Mouse (Mus musculus): ENCODE data around the gene Pde8a. TPM values are rescaled to one million over a fixed set of nuclear protein-coding genes. Genes with fewer than 3 reads are reported as not detected.

The Pde8a gene
- total RNA-seq, 2 experiments from 2014 or later, result 28.9 to 37.4 TPM

DNA sequence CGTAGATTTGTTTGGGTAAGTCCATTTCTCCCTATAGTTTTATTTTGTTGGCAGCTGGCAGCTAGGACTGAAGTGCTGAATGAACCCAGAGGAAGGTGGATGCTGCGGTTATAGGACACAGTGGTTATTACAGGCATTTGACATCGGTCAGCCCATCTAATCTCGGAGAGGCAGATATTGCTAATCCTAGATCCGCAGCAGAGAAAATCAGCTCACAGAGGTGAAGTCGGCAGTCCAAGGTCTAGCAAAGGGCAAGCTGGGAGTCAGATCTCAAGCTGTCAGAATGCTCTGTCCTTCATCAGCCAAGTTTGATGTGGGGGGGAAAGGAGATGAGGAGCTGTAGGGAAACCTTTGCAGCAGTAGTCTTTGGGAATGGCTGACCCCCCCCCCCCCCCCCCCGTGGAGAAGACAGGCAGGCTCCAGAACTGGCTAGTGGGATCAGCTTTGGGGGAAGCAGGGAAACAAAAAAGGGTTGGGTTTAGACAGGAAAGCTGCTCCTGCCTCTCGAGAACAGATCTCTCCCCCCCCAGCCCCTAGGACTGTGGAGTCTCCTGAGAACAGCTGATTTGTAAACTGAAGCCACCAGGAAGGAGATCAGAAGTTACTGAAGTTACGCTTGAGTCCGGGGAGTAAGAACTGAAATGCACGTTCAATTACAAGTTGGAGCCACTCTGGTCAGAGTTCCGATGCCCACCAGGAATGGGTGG lies 3.3 kb upstream of the Pde8a start:
- DNase-seq, result no peak

GRCm38 (mm10) chr7:81211760-81212159 lies 1.6 kb upstream of the Pde8a start:
- DNase-seq, result peak; percentile 79 to 81

- DNase-seq, result peak; percentile 80 to 84
Observed at GRCm38 (mm10) chr7:81212261-81212681, 1.1 kb upstream of the Pde8a start.

- peak; percentile 98 to 99 for DNase-seq
Observed at GRCm38 (mm10) chr7:81212697-81213346, 574 bp upstream of the Pde8a start.

DNA sequence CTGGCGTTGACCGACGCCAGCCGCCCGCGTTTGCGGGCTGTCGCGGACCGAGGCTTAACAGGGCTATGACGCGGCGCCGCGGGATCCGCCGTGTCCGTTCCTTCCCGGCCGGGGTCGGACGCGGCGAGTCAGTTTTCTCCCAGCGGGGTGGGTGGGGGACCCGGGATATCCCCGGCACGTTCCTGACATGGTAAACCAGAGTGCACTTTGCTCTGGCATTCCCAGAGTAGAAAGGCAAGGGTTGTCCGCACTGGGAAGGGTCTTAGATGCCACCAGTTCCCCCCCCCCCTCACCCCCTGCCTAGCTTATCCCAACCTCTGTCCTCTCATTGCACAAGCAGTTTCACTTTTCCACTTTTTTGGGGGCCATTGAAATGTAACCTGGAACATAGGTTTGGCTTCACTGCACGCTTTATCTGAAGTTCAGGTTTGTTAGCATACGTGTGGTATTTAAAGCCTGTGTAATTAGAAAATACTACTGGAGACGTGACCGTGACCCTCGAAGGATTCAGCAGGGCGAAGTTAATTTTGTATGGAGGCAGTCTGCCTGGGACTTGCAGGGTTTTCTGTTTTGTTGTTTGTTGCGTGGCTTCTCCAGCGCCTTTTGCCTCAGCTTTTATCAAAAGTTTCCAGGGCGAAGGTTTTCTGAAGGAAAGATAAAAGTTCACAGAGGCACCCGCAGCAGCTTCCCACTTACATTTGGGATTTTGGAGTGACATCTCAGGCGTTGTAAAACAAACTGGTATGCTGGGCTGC lies 934 bp downstream of the Pde8a start:
- DNase-seq, result no peak

DNA sequence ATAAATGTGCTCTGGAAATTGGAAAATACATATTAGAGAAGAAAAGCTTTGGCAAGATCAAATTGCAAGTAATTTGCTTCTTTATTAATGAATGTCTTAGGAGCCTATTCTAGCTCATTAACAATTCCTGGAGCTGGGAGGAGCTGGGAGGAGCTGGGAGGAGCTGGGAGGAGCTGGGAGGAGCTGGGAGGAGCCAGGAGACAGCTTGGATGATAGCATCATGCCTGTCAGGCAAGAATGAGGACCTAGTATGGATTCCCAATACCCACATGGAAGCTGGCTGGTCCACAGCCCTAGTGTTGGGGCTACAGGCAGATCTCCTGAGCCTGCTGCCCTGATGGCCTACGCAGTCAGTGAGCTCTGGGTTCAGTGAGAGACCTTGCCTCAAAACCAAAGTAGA lies 2.6 kb downstream of the Pde8a start:
- DNase-seq, result peak; percentile 42 to 47

- DNase-seq, result no peak
Observed at GRCm38 (mm10) chr7:81219321-81219720, 5.9 kb downstream of the Pde8a start.

GRCm38 (mm10) chr7:81220381-81220780 lies 7.0 kb downstream of the Pde8a start:
- DNase-seq, result no peak

- DNase-seq, result no peak
Observed at GRCm38 (mm10) chr7:81224260-81224659, 10.9 kb downstream of the Pde8a start.

DNA sequence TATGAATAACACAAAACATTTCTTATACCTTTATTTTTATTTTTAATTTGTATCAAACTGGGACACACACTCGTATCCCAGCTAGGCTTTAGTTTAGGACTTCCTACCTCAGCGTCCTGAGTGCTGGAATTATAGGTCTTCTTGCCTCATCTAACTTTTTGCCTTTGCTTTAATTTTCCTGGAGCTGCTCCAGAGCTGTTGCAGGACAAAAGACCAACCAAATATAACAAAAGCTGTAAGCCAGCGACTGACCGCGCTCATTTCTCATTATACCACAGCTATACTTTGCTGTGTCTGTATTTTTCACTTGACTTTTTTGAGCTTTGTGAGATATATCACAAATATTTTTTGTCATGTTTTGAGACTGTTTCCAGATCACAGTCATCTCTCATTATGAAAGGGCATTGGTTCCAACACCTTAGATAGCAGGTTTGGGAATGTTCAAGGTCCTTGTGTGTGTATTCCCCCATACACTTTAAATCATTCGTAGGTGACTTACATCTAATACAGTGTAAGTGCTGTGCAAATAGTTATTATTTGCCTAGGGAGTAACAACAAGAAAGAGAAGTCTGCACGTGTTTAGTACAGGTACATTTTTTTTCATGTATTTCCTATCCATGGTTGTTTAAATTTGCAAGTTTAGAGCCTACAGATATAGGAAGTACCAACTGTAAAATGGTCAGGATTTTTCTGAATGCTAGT lies 16.8 kb downstream of the Pde8a start:
- no peak for DNase-seq

DNA sequence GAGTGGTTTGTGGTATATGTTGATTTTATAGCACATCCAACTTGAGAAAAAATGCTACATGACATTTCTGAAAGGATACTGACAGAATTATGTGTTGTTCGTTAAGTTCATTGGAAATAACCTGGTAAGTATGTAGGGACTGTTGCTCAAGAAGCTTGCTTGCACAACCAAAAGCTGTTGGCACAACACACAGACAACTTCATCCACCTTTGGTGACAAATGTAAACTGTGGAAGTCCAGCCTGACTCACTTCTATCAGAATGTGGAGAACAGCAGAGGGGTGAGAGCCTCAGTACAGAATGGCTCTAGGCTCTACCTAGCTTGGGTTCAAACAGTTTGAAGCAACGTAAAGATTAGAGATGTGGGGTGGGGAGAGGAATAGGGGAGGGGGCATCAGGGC lies 19.3 kb downstream of the Pde8a start:
- DNase-seq, result no peak

GRCm38 (mm10) chr7:81235117-81235516 lies 21.7 kb downstream of the Pde8a start:
- no peak for DNase-seq

DNA sequence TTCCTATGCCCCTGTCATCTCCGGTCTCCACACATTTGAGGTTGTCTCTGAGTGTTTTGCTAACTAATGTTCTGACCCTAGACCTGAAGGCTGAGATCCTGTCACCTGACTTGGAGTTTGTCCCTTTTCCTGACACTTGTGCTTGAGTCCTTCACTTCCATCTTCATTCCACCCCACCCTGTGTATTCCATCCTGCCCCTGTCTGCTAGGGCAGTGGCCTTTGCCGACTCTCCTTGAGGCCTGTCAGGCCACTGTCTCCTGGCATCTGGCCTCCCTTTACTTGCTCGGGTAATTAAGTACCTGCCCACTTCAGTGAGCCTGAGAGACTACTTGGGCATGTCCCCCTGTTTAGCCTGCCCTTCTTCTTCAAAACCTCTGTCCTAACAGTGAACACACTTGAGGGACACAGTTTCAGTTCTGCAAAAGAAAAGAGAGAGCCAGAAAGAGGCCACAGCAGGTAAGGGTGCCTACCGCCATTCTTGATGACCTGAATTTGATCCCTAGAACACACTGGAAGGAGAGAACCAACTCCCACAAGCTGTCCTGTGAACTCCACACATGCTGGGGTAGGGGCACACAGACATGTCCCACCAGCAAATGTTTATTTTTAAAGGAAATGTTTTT lies 22.3 kb downstream of the Pde8a start:
- DNase-seq, result no peak

DNA sequence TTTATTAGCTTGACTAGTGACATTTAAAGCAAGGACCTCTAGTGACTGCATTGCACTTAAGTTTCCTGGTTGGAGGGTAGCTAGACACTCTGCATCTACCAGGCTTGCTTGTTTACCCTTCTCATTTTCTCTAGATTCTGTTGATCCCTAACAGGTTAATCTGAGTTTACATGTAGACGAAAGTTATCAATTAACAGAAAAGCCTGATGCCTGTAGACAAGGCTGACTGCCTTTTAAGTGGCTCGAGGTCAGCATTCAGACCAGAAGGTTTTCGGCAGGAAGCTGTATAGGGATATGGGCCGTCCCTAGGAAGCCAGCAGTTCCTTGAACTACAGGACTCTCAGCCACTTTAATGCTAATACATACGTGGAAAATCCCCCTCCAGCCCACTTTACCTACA lies 30.0 kb downstream of the Pde8a start:
- DNase-seq, result no peak

- no peak for DNase-seq
Observed at GRCm38 (mm10) chr7:81249854-81250279, 36.5 kb downstream of the Pde8a start.

DNA sequence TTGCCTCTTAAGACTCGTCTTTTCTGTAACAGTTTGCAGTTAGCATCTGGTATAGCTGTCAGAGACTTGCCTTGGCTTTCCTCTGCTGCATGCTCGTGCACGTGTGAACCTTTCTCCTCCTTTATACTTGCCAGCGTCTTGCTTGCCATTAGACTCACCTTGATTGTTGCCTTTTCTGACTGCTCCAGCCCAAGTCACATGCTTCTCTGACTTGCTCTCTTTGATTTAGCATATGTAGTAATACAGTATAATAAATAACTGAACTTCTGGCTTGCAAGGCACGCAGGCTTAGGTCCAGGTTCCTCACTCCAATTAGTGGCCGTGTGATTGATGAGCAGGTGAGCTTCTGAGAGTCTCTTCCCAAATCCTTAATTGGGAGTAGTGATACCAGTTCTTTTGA lies 37.2 kb downstream of the Pde8a start:
- no peak for DNase-seq

DNA sequence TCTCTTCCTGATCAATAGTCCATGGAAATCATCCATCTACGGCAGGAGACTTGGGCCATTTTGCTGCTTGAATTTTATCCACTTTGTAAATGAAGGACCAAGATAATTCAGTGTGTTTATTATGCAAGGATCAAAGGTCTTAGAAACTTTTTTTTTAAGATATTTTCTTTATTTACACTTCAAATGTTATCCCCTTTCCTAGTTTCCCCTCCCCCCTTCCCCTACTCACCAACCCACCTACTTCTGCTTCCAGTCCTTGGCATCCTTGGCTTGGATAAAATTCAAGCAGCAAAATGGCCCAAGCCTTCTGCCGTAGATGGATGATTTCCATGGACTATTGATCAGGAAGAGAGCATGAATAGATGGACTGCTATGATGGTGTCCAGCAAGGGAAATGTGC lies 38.1 kb downstream of the Pde8a start:
- no peak for DNase-seq

DNA sequence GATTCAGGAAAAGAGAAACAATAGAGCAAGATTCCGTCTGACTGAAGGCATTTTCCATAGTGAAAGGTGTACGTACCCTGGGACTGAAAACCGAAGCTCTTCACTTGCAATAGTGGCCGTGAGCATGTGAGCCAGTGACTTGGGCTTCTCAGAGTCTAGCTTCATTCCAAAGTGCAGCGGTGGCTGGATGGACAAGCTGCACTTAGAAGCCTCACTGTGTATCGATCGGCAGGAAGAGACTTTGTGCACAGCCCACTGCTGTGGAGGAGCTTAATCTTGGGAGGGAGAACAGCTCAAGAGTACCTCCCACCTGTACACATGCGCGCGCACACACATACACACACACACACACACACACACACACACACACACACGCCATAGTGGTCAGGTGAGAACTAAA lies 39.9 kb downstream of the Pde8a start:
- DNase-seq, result no peak

DNA sequence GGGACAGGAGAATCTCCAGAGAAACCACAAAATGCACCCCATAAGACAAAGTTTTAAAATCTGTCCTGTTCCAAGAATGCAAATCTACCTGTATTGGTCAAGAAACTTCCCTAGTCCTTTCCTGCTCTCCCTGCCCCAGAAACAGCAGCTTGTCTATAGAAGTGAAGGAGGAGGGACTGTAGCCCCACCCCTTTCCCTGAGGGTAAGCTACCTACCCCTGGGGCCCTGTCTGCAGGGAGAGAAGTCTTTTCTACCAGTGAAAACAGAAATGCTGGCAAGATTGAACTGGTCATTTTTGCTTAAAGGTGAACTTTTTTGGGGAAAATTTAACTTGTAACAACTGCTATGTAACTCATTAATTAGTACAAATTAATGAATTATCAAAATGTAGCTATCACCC lies 41.2 kb downstream of the Pde8a start:
- no peak for DNase-seq

- DNase-seq, result no peak
Observed at GRCm38 (mm10) chr7:81255456-81255855, 42.1 kb downstream of the Pde8a start.

GRCm38 (mm10) chr7:81256773-81257172 lies 43.4 kb downstream of the Pde8a start:
- peak in 1 of 2 experiments; percentile 32 for DNase-seq

DNA sequence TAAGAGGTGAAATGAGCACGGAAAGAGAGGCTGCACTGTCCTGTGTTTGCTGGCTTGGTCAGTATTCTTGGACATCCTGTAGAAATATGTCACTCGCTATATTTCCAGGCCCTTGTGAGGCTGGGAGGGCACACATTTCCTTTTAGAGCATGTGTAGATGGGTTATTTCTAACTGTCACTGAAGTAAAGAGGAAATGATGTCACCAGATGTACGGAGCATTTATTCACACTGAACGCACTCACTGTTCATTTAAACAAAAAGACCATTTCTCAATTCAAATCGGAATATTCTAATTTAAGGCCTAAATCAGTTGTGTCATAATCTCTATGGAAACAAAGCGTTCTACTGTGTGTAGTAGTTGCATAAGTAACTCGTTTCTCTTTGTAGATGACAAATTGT lies 48.2 kb downstream of the Pde8a start:
- DNase-seq, result no peak

Measured in adrenal gland, postnatal 36 days (tissue).